Mouse (Mus musculus) splenic B cell, adult 2 months (primary cell): ENCODE results near the gene Ttll13.

Source experiments
- DNase-seq: peaks from one replicate; pipeline ENCODE4 v3.0.0-alpha.2; 2011; ENCODE audit warnings: low read depth, low spot score
- H3K27me3 ChIP-seq: 2 replicates; pipeline ENCODE4 v1.6.1; 2012; ENCODE audit warnings: mild to moderate bottlenecking, low read length, moderate library complexity, mixed read lengths; ENCODE audit not compliant: control insufficient read depth, poor library complexity, insufficient read depth, severe bottlenecking
- H3K36me3 ChIP-seq: 2 replicates; pipeline ENCODE4 v1.6.1; 2012; ENCODE audit warnings: mild to moderate bottlenecking, low read length, moderate library complexity, mixed read lengths; ENCODE audit not compliant: control insufficient read depth, poor library complexity, insufficient read depth, severe bottlenecking

The Ttll13 gene

GRCm38 (mm10) chr7:80205705-80206589 lies 40.2 kb upstream of the Ttll13 start:
- peak; percentile 55 for DNase-seq
- H3K36me3 ChIP-seq: no peaks in the 10 kb centered on the region

GRCm38 (mm10) chr7:80207314-80207731 lies 38.9 kb upstream of the Ttll13 start:
- DNase-seq: no peak

More at GRCm38 (mm10) chr7:80205705-80206589, 40.2 kb upstream of the Ttll13 start:
- no peaks in the 10 kb centered on the region for H3K27me3 ChIP-seq

GRCm38 (mm10) chr7:80208026-80208642 lies 38.0 kb upstream of the Ttll13 start:
- peaks cover 1% of the 10 kb centered on the region; the same call in 1 of the 2 replicates for H3K36me3 ChIP-seq
- DNase-seq: no peak

More at GRCm38 (mm10) chr7:80207314-80207731, 38.9 kb upstream of the Ttll13 start:
- Histone ChIP-seq H3K27me3 (no peaks in the 10 kb centered on the region), H3K36me3 (no peaks in the 10 kb centered on the region)

GRCm38 (mm10) chr7:80208738-80209430 lies 37.3 kb upstream of the Ttll13 start:
- H3K36me3 ChIP-seq: peaks cover 5% of the 10 kb centered on the region
- no peaks in the 10 kb centered on the region for H3K27me3 ChIP-seq
- DNase-seq: no peak

More at GRCm38 (mm10) chr7:80208026-80208642, 38.0 kb upstream of the Ttll13 start:
- no peaks in the 10 kb centered on the region for H3K27me3 ChIP-seq

- peaks cover 5% of the 10 kb centered on the region for H3K36me3 ChIP-seq
- peak; percentile 94 for DNase-seq
- no peaks in the 10 kb centered on the region for H3K27me3 ChIP-seq
These were observed 36.5 kb upstream of the Ttll13 start for GRCm38 (mm10) chr7:80209669-80210068.

GRCm38 (mm10) chr7:80210982-80211381 lies 35.2 kb upstream of the Ttll13 start:
- no peak for DNase-seq
- Histone ChIP-seq H3K27me3 (no peaks in the 10 kb centered on the region), H3K36me3 (peaks cover 5% of the 10 kb centered on the region)

- H3K36me3 ChIP-seq: peaks cover 5% of the 10 kb centered on the region
- no peak for DNase-seq
- no peaks in the 10 kb centered on the region for H3K27me3 ChIP-seq
These were observed 32.6 kb upstream of the Ttll13 start for GRCm38 (mm10) chr7:80213604-80214003.

- peak; percentile 67 for DNase-seq
- peaks cover 8% of the 10 kb centered on the region for H3K36me3 ChIP-seq
- no peaks in the 10 kb centered on the region for H3K27me3 ChIP-seq
These were observed 31.7 kb upstream of the Ttll13 start for GRCm38 (mm10) chr7:80214459-80214858.

GRCm38 (mm10) chr7:80215398-80215797 lies 30.8 kb upstream of the Ttll13 start:
- no peaks in the 10 kb centered on the region for H3K27me3 ChIP-seq
- peak; percentile 88 for DNase-seq
- peaks cover 14% of the 10 kb centered on the region for H3K36me3 ChIP-seq

- Histone ChIP-seq H3K36me3 (peaks cover 19% of the 10 kb centered on the region), H3K27me3 (no peaks in the 10 kb centered on the region)
- DNase-seq: no peak
These were observed 29.6 kb upstream of the Ttll13 start for GRCm38 (mm10) chr7:80216566-80216965.

- Histone ChIP-seq H3K36me3 (peaks cover 26% of the 10 kb centered on the region), H3K27me3 (no peaks in the 10 kb centered on the region)
- DNase-seq: no peak
These were observed 27.5 kb upstream of the Ttll13 start for GRCm38 (mm10) chr7:80218666-80219065.

- DNase-seq: no peak
- no peaks in the 10 kb centered on the region for H3K27me3 ChIP-seq
- peaks cover 35% of the 10 kb centered on the region for H3K36me3 ChIP-seq
These were observed 25.9 kb upstream of the Ttll13 start for GRCm38 (mm10) chr7:80220237-80220797.

- no peak for DNase-seq
These were observed 24.9 kb upstream of the Ttll13 start for GRCm38 (mm10) chr7:80221179-80221750.

GRCm38 (mm10) chr7:80227065-80227464 lies 19.1 kb upstream of the Ttll13 start:
- no peaks in the 10 kb centered on the region for H3K27me3 ChIP-seq
- no peak for DNase-seq
- peaks cover 26% of the 10 kb centered on the region for H3K36me3 ChIP-seq

More at GRCm38 (mm10) chr7:80221179-80221750, 24.9 kb upstream of the Ttll13 start:
- Histone ChIP-seq H3K27me3 (no peaks in the 10 kb centered on the region), H3K36me3 (peaks cover 40% of the 10 kb centered on the region)
